Mouse (Mus musculus) embryo, embryonic 10 days (tissue): ENCODE measurements around the gene Phactr1.

ENCODE experiments used
- DNase-seq: peaks from one replicate; pipeline ENCODE4 v3.0.0-alpha.2; 2015; ENCODE audit warnings: low spot score

The Phactr1 gene

GRCm38 (mm10) chr13:42976144-42976543, 295.7 kb downstream of the Phactr1 start:
- DNase-seq, result no peak

DNA sequence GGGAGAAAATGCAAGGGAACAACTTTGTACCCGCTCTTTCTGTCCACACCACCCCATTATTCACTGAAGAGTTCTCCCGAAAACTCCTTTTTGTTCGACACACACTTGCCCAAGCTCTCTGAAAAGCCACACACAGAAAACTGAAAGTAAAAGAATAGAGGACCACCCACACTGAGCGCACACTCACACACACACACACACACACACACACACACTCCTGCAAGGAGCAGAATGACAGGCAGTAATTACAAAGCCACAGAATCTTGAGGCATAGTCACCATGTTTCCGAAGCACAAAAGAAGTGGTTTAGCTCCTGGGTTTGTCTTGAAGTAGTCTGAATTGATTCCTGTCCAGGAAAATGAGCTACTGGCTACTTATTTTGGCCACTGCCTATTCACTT, 296.5 kb downstream of the Phactr1 start:
- DNase-seq, result no peak

- DNase-seq, result no peak
Measured at GRCm38 (mm10) chr13:42980581-42980980, 300.2 kb downstream of the Phactr1 start.

DNA sequence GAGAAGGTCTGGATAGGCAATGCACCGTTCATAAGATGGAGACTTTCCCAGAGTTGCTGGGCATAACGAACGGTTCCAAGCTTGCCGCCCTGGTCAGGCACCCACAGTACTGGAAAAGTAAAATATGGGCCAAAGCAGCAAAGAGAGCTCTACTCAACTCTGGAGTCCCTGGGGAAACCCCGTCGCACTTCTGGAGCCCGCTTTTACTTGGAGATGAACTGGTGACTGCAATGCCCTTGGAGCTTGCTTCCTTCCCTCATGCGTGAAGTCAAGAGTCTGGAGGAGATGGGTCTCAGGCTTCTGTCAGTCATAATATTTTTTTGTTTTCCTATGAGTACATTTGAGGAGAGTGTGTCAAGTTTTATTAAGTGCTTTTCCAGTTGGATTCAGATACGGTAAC, 302.2 kb downstream of the Phactr1 start:
- DNase-seq, result no peak

DNA sequence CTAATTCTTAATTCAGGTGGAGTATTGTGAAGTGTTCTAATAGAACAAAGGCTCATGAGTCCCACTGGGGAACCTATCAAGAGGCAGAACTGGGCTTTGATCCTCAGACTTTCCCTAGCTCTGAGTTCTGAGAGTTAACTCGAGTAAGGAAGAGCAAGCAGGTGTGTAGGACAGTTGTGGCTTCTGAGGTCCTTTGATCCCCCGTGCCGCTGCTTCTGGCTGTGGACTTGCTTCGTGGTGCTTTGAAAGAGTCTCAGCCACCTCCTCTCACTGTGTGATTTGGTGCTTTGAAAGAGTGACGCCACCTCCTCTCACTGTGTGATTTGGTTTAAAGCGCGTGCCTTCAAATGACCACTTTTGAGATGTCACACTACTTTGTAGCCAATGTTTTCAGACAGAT, 305.4 kb downstream of the Phactr1 start:
- DNase-seq, result no peak

DNA sequence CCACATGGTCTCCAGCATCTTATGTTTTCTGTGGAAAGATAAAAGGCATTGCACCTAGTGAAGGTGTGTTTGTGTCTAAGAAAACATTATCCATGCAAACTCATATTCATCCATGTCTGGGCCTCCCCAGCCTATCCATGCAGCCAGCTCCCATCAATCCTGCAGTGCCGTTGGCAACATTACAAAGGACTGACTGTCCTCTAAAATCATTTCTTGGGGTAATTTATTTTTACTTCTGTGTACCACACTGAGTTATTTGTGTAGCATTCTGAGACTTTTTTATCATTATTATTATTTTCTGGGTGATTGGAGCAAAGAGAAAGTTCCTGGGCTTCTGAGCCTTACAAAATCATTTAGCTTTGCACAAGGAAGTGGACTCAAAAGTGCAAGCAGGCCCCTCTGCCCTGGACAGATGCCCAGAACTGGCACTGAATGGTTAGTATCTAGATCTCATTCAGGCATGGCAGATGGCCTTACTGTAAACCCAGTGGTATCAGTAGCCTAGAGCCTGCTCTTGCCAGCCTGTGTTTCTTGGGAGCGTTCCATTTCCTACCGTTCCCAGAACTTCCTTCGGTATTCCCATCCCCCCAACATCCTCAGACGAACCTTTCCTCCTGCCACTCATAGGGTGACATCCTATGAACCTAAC, 307.6 kb downstream of the Phactr1 start:
- DNase-seq, result no peak

- DNase-seq, result no peak
Measured at GRCm38 (mm10) chr13:42989481-42989880, 309.1 kb downstream of the Phactr1 start.

DNA sequence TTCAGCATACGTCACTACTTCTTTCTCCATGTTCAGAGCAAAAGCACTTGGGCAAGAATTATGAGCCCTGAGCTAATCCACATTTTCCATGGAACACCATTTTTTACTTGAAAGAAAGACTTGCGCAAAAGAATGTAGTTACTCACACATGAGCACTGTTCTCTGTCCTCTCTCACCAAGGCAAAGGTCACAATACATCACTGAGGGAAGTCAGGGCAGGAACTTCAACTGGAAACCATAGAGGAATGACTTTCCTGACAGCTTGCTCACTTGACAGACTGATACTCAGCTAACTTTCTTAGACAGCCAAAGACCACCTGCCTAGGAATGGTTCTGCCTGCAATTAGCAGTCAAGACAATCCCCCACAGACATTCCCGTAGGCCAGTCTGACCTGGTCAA, 309.6 kb downstream of the Phactr1 start:
- DNase-seq, result no peak

GRCm38 (mm10) chr13:42990493-42991111, 310.2 kb downstream of the Phactr1 start:
- no peak for DNase-seq

DNA sequence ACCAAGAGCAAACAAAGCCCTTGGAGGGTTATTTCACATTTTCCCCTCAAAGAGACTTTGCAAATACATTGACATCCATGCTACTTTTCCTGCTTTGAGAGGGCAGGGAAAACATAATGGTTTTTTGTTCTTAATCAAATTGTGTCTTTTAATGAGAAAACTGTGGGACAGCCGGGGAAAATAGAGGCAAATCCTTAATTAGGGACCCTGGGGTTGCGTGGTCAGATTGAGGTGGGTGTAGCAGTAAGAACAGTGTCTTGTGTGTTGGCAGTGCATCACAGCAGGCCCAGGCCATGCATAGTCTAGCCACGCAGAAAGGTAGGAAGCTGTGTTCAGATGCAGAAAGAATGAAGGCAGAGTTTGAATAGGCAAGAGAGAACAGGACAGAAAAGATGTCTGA, 310.7 kb downstream of the Phactr1 start:
- no peak for DNase-seq

- no peak for DNase-seq
Measured at GRCm38 (mm10) chr13:42992306-42992705, 311.9 kb downstream of the Phactr1 start.

DNA sequence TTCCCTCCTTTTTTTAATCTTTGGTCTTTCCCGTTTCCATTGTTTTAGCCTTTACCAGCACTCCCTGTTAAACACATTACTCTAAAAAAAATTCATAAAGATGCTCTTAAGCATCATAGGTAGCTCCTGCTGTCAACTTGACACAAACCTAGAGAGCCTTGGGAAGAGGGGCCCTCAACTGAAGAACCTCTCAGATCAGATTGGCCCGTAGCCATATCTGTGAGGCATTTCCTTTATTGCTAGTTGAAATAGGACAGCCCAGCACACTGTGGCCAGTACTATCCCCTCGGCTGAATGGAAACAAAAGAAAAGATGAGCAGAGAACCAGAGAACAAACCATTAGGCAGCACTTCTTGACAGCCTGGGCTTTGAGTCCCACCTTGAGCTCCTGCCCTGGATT, 313.9 kb downstream of the Phactr1 start:
- no peak for DNase-seq

DNA sequence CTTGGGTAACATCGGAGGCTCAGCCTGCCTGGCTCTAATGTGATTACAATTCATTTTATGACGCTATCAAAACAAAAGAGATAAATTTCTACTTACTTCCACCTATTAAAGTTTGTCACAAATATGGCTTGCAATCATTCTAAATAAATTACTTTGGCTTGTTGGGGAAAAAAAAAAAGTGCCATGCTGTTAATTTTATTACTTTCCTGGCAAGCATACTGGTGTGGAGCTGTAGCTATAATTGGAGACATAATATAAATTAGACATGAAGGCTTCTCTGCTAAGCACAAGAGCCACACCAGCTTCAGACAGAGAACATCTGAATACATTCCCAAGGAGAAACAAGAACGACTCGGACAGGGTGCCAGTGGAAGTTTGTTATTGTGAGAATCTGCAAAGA, 315.8 kb downstream of the Phactr1 start:
- DNase-seq, result no peak

DNA sequence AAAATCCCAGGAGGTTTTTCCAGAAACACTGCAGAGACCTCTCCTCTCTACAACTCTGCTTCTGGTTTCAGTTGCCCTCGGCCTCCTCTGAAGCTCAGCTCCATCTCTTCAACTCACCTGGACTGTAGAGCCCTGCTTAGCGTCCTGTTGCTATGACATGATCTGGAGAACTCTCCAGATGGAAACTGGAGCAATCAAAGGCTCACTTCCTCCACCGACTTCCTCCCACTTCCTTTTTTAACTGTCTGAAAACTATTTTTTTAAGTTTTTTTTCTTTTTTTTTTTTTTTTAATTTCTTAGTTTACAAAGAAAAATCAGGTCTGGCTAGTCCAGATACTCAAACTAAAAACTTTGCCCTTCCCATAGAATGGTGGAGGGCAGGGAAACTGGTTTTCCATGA, 318.9 kb downstream of the Phactr1 start:
- DNase-seq, result no peak

- peak; percentile 42 for DNase-seq
Measured at GRCm38 (mm10) chr13:43005131-43005579, 324.7 kb downstream of the Phactr1 start.

- no peak for DNase-seq
Measured at GRCm38 (mm10) chr13:43008466-43008865, 328.0 kb downstream of the Phactr1 start.

- DNase-seq, result no peak
Measured at GRCm38 (mm10) chr13:43009596-43009995, 329.2 kb downstream of the Phactr1 start.

GRCm38 (mm10) chr13:43011516-43011915, 331.1 kb downstream of the Phactr1 start:
- no peak for DNase-seq

GRCm38 (mm10) chr13:43013984-43014383, 333.6 kb downstream of the Phactr1 start:
- DNase-seq, result no peak

GRCm38 (mm10) chr13:43015768-43016167, 335.3 kb downstream of the Phactr1 start:
- no peak for DNase-seq

DNA sequence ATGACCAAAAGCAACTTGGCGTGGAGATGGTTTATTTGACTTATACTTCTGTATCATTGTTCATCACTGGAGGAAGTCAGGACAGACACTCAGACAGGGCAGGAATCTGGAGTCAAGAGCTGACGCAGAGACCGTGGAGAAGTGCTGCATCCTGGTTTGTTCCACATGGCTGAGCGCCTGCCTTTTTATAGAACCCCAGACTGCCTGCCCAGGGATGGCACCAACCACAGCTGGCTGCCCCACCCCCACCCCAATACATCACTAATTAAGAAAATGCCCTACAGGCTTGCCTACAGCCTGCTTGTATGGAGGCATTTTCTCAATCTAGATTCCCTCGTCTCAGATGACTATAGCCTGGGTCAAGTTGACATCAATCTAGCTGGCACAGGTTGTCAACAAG, 338.4 kb downstream of the Phactr1 start:
- DNase-seq, result no peak

DNA sequence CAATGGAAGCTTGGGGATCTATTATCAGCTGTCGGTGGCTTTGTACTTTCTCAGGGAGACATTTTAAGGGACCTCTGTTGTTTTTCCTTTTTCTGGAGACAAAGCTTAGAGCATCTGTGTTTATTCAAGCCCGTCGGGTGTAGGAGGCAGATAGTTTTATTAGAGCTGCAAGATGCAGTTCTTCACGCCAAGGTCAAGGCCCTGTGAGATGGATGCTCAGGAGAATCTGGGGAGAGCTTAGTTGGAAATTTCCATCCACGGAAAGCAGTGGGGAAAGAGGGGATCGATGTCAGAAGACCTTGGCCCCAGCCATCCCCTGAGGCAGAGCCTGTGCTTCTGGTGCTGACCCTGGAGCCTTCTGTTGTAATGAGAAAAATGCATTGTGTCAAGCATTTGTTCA, 340.6 kb downstream of the Phactr1 start:
- no peak for DNase-seq

DNA sequence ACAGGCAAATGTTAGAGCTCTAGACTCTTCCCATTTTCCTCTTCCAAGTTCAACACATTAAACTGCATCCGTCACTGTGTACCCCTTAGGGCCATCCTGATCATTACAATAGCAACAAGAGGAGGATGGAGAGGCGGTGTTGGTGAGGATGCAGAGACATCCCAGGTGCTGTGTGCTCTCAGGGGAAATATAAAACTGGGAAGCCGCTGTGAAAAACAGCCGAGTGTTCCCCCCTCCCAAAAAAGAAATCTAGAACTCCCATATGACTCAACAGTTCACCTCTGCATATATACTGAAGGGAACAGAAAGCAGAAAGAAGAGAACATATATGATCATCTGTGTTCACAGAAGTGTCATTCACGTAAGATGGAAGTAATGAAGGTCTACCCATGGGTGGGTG, 342.6 kb downstream of the Phactr1 start:
- DNase-seq, result no peak

- no peak for DNase-seq
Measured at GRCm38 (mm10) chr13:43027568-43027967, 347.1 kb downstream of the Phactr1 start.
